Mouse (Mus musculus) right cerebral cortex, adult 18-20 months (tissue): ENCODE results near the gene Acsm1.
"Not testable (repeated sequence)": the region's sequence is repeated elsewhere in the genome, so short reads cannot be mapped to it uniquely, and the experiment has no call there.

Experiments used
- DNase-seq: peaks from one replicate; pipeline ENCODE4 v3.0.0; 2022; ENCODE audit warnings: mixed read lengths

The Acsm1 gene

DNA sequence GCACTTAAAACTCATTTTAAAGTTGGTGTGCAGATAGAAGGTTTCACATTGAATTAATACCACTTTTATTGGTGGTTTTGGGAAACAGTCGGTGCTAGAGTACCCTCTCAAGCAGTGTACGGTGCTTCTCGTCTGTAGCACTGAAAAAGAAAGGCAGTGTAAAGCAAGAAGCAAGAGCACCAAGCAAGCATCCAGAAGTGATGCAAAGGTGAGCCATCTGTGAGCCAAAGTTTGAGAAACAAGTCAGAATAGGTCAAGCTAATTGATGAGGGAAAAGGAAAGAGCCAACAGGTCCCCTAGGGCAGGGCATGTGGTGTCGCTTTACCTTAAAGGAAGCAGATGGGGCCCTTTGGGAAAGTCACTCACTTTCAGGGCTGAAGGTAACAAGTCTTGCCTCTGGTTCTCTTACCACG lies at the start of gene Acsm1:
Gene Acsm1 (plus strand): TSS at position 363 of the 413 bp plus-strand sequence.
- DNase-seq: no peak

DNA sequence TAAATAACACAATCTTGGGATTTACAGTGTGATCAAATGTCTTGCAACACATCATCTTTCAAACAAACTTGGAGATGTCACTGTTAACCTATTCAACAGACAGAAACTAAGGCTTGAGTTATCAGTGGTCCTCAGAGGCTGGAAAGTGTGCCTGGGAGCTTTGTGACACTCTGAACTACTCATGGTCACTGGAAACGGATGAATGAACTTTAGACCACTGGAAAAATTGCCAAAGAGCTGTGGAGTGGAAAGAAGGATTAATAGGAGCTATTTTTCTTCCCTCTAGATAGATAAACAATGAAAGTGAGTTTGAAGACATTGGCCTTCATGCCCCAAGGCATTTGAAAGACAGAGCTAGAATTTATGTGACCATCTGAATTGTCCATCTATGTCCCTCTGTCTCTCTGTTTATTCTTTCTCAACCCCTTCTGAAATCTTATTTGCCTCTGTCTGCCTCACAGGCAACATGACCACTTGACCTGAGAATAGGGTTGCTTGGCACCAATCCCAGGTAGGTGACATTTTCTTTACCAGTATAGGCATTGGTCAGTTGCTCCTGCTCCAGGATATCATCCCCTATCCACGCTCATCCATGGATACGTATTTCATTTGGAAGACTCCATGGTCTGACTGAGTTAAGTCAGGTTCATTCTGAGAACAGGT lies 46.9 kb upstream of the Acsm1 start:
- no peak for DNase-seq

DNA sequence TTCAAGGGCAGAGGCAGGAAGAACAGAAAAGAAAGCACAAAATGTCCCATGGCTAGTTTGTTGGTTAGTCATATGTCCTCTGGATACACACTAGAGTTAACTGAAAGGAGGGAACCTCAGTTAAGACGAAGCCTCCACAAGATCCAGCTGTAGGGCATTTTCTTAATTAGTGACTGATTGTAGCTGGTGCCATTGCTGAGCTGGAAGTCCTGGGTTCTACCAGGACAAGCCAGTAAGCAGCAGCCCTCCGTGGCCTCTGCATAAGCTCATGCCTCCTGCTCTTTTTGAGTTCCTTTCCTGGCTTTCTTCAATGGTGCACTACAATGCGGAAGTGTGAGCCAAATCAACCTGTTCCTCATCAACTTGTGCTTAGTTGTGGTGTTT lies 46.4 kb upstream of the Acsm1 start:
- no peak for DNase-seq

DNA sequence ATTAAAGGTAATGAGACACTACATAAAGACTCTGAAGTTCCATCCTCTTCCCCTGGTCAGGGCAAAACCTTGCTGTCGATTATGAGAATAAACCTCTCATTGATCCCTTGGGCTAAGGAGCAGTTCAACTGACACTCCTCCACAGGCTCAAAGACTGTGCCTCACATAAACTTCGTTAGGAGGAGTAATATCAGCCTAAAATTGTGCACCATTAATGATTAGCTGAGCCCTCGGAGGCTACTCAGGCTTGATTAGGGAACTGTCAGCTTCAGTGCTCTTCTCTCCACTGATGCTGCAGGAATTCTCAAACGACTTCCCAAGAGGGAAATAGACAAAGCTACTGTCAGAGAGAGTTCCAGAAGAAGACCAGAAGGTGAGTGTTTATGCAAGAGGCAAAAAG lies 45.4 kb upstream of the Acsm1 start:
- DNase-seq: no peak

DNA sequence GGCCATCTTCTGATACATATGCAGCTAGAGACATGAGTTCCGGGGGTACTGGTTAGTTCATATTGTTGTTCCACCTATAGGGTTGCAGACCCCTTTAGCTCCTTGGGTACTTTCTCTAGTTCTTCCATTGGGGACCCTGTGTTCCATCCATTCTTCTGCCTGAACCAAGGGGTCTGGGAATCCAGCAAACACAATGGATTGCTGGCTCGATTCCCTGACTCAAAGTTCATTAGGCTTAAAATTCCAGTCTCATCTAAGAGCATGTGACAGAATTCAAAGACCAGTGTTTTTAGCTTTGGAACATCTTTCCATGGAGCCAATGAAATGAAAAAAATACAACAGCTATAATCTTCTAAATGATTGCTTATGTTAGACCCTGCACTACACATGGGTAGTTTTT lies 44.4 kb upstream of the Acsm1 start:
- not testable (repeated sequence) for DNase-seq

DNA sequence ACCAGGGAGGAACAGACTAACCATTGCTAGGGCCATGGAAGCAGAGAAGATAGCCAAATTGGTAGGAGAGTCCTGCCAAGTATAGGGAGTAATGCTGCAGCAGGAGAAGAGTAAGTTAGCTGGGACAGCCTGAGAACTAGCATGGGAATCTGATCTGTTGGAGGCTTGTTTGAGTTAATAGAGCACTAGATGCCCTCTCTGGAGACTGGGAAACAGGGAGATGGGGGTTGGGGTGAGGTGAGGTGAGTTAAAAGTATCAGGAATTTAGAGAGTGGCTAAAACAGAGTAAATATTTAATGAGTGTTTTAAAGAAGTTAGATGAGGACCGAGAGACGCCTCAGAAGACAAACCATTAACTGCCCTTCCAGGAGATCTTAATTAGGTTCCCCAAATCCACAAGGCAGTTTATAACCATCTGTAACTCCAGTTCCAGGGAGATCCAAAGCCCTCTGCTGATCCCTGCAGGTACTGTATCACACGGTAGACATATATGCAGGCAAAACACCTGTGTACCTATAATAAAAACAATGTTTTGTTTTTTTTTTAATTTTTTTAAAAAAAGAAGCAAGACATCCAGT lies 12.2 kb upstream of the Acsm1 start:
- no peak for DNase-seq

DNA sequence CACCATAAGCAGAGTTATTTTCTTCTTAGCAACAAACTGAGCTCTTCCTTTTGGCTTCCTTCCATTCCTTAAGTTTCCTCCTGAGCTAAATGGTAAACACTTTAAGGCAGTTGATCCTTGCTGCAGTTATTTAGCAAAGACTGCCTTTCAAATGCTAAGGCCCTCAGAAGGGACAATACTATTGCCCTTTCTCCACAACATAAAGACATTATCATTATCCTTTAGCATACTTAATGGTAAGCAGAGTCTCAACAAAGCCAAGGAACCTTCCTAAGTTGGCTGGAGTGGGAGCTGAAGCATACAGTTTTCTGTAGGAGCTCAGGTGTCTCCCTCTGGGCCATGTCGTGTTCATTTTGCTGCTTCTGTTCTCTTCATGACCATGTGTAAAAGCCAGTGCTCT lies 11.5 kb upstream of the Acsm1 start:
- no peak for DNase-seq

DNA sequence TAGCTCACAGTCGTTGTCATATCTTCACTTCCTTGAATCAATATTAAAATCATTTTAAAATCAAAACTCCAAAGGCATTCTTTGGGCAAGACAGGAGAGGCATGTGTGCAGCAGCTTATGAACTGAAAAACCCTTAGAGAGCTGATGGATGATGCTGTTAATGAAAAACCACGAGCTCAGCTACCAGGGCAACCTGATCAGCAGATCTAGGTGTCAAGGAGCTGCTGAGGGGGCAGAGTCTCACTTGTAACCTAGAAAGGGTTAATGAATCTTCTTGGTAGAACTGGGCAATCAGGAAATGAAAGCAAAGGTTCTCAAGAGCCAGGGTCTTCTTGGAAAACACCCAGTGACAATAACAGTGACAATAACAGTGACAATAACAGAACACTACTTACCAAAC lies 10.3 kb upstream of the Acsm1 start:
- no peak for DNase-seq

DNA sequence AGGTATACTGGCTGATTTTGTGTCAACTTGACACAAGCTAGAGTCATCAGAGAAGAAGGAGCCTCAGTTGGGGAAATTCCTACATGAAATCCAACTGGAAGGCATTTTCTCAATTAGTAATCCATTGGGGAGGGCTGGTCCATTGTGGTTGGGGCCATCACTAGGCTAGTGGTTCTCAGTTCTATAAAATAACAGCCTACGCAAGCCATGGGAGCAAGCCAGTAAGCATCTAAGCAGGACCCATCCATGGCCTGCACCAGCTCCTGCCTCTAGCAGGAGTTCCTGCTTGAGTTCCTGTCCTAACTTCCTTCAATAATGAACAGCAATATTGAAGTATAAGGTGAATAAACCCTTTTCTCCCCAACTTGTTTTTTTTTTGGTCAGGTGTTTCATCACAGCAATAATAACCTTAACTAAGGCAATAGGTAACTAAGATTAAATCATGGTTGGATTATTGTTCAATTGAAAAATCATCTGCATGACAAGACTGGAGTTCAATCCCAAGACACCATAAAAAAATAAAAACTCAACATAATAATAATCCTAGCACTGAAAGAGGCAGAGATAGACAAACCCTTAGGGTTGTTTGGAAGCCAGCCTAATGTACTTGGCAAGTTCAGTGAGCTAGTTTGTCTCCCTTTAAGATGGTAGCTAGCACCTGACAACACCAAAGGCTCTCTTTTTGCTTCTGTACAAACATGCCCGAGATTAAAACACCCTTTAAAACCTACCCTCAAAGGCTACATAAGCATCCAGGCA lies 5.5 kb upstream of the Acsm1 start:
- DNase-seq: no peak

DNA sequence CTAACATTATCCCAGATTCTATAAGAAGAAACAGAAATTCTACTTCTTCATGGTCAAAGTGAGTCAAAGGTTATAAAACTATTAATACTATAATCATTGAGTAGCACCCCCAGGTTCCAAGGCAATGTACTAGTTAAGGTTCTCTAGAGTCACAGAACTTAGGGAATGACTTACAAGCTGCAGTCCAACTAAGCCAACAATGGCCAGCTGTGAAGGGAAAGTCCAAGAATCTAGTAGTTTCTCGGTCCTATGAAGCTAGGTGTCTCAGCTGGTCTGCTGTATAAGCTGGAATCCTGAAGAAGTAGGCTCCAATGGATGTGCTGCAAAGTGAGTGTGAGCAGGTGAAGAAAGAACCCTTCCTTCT lies 4.9 kb upstream of the Acsm1 start:
- DNase-seq: no peak

DNA sequence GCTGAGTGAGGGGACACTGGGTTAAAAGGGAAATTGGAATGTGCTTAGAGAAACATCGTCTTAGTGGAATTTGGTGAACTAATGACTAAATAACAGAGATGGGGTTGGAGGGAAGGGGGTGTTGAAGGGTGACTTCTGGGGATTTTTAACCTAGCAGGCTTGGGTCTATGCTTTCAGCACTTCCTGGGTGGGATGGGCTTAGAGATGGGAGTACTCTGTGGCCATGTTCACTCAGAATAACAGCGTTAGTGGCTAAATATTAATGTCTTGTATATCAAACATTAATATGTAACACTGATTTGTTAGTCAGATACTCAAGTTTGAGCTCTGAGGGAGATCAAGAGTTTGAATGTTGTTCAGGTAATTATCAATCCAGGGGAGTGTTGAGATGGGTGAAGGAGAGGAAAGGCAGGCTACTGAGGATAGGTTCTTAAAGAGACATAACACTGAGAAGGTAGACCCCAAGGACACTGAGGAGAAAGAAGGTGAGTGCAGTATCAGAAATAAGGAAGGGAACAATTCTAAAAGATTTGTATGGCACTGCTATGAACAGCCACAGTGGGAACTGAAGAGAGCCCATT lies 1.8 kb upstream of the Acsm1 start:
- no peak for DNase-seq

DNA sequence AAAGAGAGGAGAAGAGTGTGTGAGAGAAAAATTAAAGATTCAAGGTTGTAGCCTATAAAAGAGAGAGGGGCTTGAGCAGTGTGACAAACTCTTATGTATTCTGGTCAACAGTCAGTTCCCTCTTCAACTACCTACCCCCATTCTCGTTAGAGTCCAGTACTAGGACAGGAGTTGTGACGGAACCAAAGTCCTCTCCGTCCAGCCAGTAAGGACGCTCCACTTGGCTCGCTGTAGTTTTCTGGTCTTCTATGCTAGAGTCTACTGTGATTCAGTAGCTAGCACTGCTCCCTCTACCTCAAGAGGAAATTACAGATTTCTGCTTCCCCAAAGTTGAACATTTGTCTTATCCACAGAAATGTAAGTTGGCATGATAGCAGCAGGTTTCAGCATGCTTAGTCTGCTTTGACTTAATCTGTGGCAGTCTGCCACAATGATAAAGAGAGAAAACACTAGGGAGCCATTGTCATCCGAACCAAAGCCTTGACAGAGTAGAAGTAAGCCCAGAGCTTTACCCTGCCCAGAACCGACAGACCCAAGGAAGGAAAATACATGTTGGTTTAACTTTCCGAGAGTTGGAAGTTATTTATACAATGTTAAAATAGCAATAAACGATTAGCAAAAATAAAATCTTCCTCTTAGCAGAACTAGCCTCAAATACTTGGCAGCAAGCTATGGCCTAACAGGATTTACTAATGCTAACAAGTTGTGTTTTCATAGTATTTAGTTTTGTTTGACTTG lies 731 bp upstream of the Acsm1 start:
- no peak for DNase-seq

DNA sequence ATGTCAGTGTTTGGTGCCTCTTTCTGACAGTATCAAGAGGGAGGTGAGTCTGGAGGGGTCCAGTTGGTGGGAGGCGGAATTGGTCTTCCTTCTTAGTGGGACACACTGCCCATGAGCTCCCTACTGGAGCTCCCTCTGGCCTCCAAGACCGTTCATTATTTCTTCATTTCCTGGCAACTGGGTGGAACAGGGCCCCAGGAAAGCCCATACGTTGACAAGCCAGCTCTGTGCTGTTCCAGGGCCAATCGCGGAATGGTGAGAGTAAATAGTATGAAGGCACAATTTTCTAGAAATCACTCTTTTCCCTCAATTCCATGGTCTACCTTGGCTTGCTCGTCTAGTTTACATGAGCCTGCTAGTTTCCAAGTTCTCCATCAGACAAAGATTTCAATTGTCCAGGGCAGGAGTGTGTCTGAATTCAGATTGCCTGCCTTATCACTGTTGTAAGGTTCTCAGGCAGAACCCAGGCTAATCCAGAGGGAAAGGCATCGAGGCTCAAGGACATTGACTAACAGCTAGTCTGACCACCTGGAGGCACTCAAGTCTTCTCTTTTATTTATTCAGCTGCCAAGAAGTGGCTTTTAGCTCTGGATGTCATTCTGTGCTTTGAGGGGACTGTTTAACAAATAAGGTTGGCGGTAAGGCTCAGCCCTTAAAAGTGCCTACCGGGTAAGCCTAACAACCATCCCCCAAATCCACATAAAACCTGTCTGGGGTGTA lies 1.1 kb downstream of the Acsm1 start:
- DNase-seq: no peak

DNA sequence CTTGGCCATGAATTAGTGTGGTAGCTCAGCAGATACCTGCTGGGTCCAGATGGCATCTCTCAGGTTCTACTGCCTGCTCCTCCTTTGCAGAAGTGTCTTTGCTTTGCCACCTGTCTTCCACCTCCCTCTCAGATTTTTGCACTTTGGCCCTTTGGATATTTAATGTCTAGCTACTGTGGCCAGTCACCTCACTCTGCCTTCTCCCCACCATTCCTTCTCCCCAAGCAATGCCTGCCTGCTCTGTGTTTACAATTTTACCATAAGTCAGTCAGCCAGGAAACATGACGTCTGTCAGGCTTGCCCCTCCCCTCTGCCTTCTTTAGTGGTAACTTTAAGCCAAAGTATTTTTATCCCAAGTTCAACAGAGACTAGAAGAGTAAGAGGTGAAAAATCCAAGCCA lies 9.7 kb downstream of the Acsm1 start:
- DNase-seq: no peak

DNA sequence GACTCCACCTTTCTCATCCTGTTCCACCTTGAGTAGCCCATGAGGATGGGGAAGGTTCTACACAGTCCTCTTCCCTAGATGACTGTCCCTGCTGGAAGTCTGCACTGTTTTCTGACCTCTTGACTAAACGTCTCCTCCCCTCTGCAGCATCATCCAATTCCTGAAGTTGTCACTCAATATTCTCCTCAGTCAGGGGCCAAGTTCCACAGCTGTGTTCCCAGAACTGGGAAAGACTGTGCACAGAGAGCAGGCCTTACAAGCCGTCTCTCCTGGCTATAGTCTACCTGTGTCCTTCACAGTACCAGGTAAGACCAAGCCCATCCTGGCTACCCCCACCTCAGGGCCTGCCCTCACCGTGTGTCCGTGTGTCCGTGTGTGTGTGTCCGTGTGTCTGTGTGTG lies 10.8 kb downstream of the Acsm1 start:
- DNase-seq: no peak

DNA sequence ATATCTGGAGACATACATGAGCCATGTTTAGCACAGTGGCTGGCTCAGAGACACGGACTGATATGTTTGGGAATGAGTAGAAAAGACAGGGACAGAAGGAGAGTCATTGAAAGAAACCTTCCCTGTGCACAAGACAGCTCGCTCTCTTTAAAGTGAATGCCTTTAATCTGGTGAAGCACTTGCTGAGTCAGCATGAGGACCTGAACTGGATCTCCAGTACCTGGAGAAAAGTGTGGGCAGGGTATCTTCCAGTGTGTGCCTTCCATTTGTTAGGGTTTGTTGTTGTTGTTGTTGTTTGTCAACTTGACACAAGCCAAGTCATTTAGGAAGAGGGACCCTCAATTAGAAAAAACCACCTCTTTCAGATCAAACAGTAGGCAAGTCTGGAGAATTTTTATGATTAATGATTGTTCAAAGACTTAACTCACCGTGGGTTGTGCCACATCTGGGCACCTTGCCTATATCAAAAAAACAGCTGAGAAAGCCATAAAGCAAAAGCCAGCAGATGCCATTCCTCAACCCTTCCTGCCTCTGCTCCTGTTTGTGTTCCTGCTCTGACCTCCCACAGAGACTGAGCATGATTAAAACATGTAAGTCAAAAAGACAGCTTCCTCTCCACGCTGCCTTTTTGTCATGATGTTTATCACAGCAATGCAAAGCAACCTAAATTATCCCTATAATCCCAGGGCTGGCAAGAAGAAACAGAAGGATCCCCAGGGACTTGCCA lies 11.5 kb downstream of the Acsm1 start:
- no peak for DNase-seq

DNA sequence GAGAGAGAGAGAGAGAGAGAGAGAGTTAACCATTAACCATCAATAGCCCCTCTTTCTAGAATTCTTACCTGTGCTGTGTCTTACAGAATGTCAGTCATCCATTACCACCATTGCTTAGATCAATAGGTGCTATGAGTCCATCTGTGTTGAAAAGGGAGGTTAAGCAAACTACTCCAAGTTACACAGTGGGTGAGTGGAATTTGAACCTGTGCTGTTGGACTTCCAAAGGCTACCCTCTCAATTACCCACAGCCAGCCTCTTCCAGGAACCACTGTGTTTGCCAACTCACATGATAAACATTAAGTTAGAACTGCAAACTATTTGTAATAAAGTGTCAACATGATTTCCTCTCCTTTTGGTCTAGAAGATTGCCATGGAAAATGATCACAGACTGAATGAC lies 13.3 kb downstream of the Acsm1 start:
- no peak for DNase-seq

DNA sequence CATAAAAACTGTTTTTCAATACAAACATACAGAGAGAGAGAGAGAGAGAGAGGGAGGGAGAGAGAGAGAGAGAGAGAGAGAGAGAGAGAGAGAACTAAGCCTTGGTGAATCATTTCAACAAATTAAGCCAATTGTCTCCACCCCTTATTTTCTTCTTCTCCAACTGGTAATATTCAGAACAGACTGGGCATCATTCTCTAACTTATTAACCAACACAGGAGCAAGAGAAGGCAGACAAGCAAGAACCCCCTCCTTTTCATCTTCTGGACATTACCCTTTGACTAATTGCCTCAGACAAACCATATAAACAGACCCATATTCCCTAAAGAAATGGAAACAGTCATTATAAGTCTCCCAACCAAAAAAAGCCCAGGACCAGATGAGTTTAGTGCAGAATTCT lies 31.9 kb downstream of the Acsm1 start:
- no peak for DNase-seq

DNA sequence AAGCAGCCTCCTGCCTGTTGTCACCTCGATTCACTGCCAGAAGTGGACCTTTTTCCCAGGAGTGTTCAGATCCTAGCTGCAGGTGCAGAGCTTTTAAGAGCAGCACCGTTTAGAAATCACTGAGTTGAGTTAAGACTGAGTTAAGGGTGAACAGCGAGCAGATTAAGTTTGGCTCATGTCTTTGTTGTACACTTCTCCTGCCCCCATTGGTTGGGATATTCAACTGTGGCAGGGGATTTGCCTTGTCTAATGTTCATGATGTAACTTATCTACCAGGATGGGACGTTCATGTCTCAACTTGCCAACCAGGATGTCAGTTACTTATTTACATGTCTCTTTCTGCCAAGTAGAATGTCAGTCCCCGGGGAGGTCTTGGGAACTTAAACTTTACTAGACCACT lies 35.5 kb downstream of the Acsm1 start:
- DNase-seq: no peak

DNA sequence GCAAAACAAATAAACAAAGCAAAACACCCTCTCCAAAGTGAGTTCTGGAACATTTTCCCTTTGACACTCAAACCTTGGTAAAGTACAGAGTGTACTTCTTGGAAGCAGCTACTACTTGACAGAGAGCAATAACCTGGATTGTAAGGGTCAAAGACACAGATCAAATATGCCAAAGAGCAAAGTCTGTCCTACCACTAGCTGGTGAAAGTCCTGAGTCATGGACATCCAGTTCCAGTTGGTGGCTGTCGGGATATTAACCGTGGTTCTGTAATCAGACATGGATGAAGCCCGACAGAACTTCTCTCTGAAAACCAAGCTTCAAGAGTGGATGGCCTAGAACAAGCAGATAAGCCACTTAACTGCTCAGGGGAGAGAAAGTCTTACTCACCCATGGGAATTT lies 61.1 kb downstream of the Acsm1 start:
- DNase-seq: no peak

DNA sequence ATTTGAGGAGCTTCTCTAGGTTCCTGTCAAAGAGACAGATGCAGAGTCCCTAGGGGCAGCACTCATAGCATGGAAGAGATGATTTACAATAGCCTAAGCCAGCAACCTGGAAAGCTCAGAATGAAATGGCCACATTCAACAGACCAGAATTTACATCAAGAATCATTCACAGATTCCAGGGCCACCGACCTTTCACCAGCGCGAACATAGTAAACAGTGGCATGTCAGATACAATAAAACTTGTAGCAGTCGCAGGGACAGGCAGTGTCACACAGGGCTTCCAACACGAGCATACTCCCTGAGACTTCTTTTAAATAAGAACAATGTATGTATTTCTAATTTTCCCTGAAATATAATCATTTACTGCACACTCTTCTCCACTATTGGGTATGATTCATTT lies 63.6 kb downstream of the Acsm1 start:
- DNase-seq: no peak

DNA sequence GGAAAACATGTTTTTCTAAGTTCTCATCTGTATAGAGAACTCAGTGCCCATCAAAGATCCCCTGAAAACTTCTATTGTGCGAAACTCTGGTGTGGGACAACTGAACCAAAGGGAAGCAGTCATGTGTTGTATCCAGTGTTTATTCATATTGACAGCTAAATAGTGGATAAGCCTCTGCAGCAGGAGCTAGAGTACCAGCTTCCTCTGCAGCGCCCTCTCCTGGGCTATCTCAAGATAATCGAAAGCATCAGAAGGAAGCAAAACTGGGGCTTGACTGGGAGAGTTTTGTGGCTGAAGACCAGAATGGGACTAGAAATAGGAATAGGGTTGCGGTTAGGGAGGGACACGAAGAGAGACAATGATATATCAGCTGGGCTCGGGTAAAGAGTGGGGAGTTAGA lies 64.1 kb downstream of the Acsm1 start:
- peak; percentile 14 for DNase-seq
